Mouse (Mus musculus): ENCODE measurements around the gene Gm6502. TPM values are rescaled to one million over a fixed set of nuclear protein-coding genes. Genes with fewer than 3 reads are reported as not detected.
"Not testable (repeated sequence)": the region's sequence is repeated elsewhere in the genome, so short reads cannot be mapped to it uniquely, and the experiment has no call there.

Gene Gm6502
- polyA plus RNA-seq (2015; fragmentation: Nextera tagmentation; extraction: Ambion mirVana), result not detected in 2 replicates

DNA sequence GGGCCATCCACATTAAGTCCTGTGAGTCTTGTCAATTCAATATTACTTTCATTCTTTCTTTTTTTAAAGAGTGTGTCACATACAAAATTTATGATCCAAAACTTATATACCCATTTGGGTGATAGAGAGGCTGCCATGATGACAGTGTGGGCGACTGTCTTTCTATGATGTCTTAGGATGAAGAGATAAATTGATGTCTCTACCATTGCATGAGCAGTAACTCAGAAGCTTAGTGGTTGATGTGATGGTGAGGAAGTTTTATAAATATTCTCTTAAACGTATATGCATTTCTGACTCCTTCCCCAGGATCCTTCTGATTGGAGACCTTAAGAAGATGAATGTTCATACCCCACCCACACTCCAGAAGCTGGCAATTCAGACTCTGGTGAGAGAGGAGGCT, at the start of gene Gm6502:
Gm6502 (plus strand) TSS at position 301 of the 400 bp plus-strand sequence.
- not testable (repeated sequence) for H3K4me3 ChIP-seq (ENCODE audit: low read length); H3K36me3 ChIP-seq (ENCODE audit: control insufficient read depth, insufficient read depth, low read length); H3K4me1 ChIP-seq (replicated peaks; ENCODE audit: control insufficient read depth, insufficient read depth, low read length); H3K27ac ChIP-seq (ENCODE audit: low read length); ATAC-seq (ENCODE audit: low read depth); H3K4me2 ChIP-seq (ENCODE audit: low read depth, low read length); H3K27me3 ChIP-seq (ENCODE audit: control insufficient read depth, insufficient read depth, low read depth, low read length); H3K9ac ChIP-seq (ENCODE audit: low read length); H3K9me3 ChIP-seq (ENCODE audit: control insufficient read depth, low read length)
- no CpG with 5 or more reads among the region's 2 CpGs for WGBS

DNA sequence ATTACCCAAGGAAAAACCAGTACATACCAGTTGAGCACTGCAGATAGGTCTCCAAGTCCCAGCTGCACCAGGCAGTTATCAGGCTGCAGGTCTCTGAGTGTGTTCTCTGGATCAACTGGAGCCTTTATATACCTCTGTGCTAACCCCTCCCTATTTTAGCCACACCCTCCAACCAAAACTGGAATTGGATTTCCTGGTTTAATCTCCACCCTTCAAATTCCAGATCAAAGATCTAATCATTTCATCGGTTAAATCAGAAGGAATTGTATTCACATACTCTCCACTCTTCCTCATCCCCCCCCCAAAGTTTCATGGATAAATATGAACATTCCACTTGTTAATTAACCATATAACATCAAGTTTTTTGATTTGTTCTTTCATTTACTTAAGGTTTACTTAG, 7.5 kb upstream of the Gm6502 start, which contains the start of gene A430089I19Rik:
A430089I19Rik (minus strand) TSS at position 101 of the 400 bp plus-strand sequence.
- H3K9me3 ChIP-seq (ENCODE audit: control insufficient read depth, low read length); H3K4me3 ChIP-seq (ENCODE audit: low read length); H3K27me3 ChIP-seq (ENCODE audit: control insufficient read depth, insufficient read depth, low read depth, low read length); H3K4me1 ChIP-seq (replicated peaks; ENCODE audit: control insufficient read depth, insufficient read depth, low read length); H3K4me2 ChIP-seq (ENCODE audit: low read depth, low read length); H3K9ac ChIP-seq (ENCODE audit: low read length); H3K27ac ChIP-seq (ENCODE audit: low read length); H3K36me3 ChIP-seq (ENCODE audit: control insufficient read depth, insufficient read depth, low read length); ATAC-seq (ENCODE audit: low read depth): not testable (repeated sequence)
- 86% methylated on average over 1 of the region's 1 CpGs for WGBS

DNA sequence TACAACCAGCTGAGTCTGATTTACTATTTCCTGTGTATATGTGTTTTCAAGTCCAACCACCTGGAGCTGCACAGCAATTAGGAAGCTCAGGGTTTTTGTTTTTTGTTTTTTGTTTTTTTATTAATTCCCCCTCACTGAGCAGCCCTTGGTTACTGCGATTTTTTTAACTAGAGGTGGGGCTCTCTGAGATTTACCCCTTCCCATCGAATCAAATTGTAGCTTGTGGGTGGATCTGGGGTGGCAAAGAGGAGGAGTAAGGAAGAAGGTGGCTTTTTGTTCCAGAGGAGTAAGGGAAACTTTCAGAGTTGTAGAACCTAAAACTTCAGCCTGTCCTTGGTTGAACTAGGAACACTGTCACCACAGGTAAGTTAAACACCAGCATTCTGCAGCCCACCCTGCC, 25.2 kb downstream of the Gm6502 start, which contains the start of gene AA792892:
AA792892 (plus strand) TSS at position 301 of the 400 bp plus-strand sequence.
- H3K9ac ChIP-seq (ENCODE audit: low read length); H3K36me3 ChIP-seq (ENCODE audit: control insufficient read depth, insufficient read depth, low read length); H3K4me3 ChIP-seq (ENCODE audit: low read length); H3K27ac ChIP-seq (ENCODE audit: low read length); H3K4me2 ChIP-seq (ENCODE audit: low read depth, low read length); ATAC-seq (ENCODE audit: low read depth); H3K27me3 ChIP-seq (ENCODE audit: control insufficient read depth, insufficient read depth, low read depth, low read length); H3K4me1 ChIP-seq (replicated peaks; ENCODE audit: control insufficient read depth, insufficient read depth, low read length); H3K9me3 ChIP-seq (ENCODE audit: control insufficient read depth, low read length): not testable (repeated sequence)
- WGBS, result no CpG with 5 or more reads among the region's 2 CpGs

Other genes starting within 250 kb of the Gm6502 start
- not detected in 2 replicates for gene BC061212, start 243.9 kb upstream of the Gm6502 start, polyA plus RNA-seq (2015; fragmentation: Nextera tagmentation; extraction: Ambion mirVana)
- not detected in 2 replicates for gene Gm6351, start 238.1 kb upstream of the Gm6502 start, polyA plus RNA-seq (2015; fragmentation: Nextera tagmentation; extraction: Ambion mirVana)
- gene Gm3106, start 96.4 kb upstream of the Gm6502 start, polyA plus RNA-seq (2015; fragmentation: Nextera tagmentation; extraction: Ambion mirVana), result not detected in 2 replicates
- not detected in 2 replicates for gene A430089I19Rik, start 7.6 kb upstream of the Gm6502 start, polyA plus RNA-seq (2015; fragmentation: Nextera tagmentation; extraction: Ambion mirVana)
- not detected in 2 replicates for gene AA792892, start 25.3 kb downstream of the Gm6502 start, polyA plus RNA-seq (2015; fragmentation: Nextera tagmentation; extraction: Ambion mirVana)
- not detected in 2 replicates for gene Gm7682, start 131.3 kb downstream of the Gm6502 start, polyA plus RNA-seq (2015; fragmentation: Nextera tagmentation; extraction: Ambion mirVana)
- gene Gm3139, start 211.9 kb downstream of the Gm6502 start, polyA plus RNA-seq (2015; fragmentation: Nextera tagmentation; extraction: Ambion mirVana), result not detected in 2 replicates